Mouse (Mus musculus): ENCODE results near the gene Spock3.
"Not testable (repeated sequence)": the region's sequence is repeated elsewhere in the genome, so short reads cannot be mapped to it uniquely, and the experiment has no call there.

Gene Spock3

GRCm38 (mm10) chr8:62950709-62951108 is at the start of gene Spock3:
Gene Spock3 (plus strand): TSS chr8:62951009.
- DNase-seq (ENCODE audit: inconsistent age in 2 of 2, low spot score in 1 of 2), result no peak

- DNase-seq (ENCODE audit: inconsistent age in 2 of 2, low spot score in 1 of 2), result peak in 1 of 2 experiments; percentile 27
Observed at GRCm38 (mm10) chr8:62951173-62952134, 645 bp downstream of the Spock3 start.

- DNase-seq (ENCODE audit: inconsistent age in 2 of 2, low spot score in 1 of 2), result no peak
Observed at GRCm38 (mm10) chr8:62952481-62952880, 1.7 kb downstream of the Spock3 start.

- DNase-seq (ENCODE audit: inconsistent age in 2 of 2, low spot score in 1 of 2), result no peak
Observed at GRCm38 (mm10) chr8:62962608-62963007, 11.8 kb downstream of the Spock3 start.

GRCm38 (mm10) chr8:62969802-62970372 is 19.1 kb downstream of the Spock3 start:
- no peak for DNase-seq (ENCODE audit: inconsistent age in 2 of 2, low spot score in 1 of 2)

- DNase-seq (ENCODE audit: inconsistent age in 2 of 2, low spot score in 1 of 2), result no peak
Observed at GRCm38 (mm10) chr8:63088984-63089383, 138.2 kb downstream of the Spock3 start.

GRCm38 (mm10) chr8:63098200-63098599 is 147.4 kb downstream of the Spock3 start:
- DNase-seq (ENCODE audit: inconsistent age in 2 of 2, low spot score in 1 of 2), result no peak

GRCm38 (mm10) chr8:63109761-63110160 is 159.0 kb downstream of the Spock3 start:
- DNase-seq (ENCODE audit: inconsistent age in 2 of 2, low spot score in 1 of 2), result no peak

GRCm38 (mm10) chr8:63112919-63113318 is 162.1 kb downstream of the Spock3 start:
- no peak for DNase-seq (ENCODE audit: inconsistent age in 2 of 2, low spot score in 1 of 2)

- DNase-seq (ENCODE audit: inconsistent age in 2 of 2, low spot score in 1 of 2), result no peak
Observed at GRCm38 (mm10) chr8:63120508-63120907, 169.7 kb downstream of the Spock3 start.

- no peak for DNase-seq (ENCODE audit: inconsistent age in 2 of 2, low spot score in 1 of 2)
Observed at GRCm38 (mm10) chr8:63135406-63135805, 184.6 kb downstream of the Spock3 start.

- DNase-seq (ENCODE audit: inconsistent age in 2 of 2, low spot score in 1 of 2), result not testable (repeated sequence)
Observed at GRCm38 (mm10) chr8:63163861-63164260, 213.1 kb downstream of the Spock3 start.

GRCm38 (mm10) chr8:63165326-63165725 is 214.5 kb downstream of the Spock3 start:
- no peak for DNase-seq (ENCODE audit: inconsistent age in 2 of 2, low spot score in 1 of 2)

GRCm38 (mm10) chr8:63169956-63170355 is 219.1 kb downstream of the Spock3 start:
- no peak for DNase-seq (ENCODE audit: inconsistent age in 2 of 2, low spot score in 1 of 2)

GRCm38 (mm10) chr8:63181272-63181671 is 230.5 kb downstream of the Spock3 start:
- DNase-seq (ENCODE audit: inconsistent age in 2 of 2, low spot score in 1 of 2), result no peak

- peak in 1 of 2 experiments; percentile 49 for DNase-seq (ENCODE audit: inconsistent age in 2 of 2, low spot score in 1 of 2)
Observed at GRCm38 (mm10) chr8:63258812-63259385, 308.1 kb downstream of the Spock3 start.

GRCm38 (mm10) chr8:63262516-63262915 is 311.7 kb downstream of the Spock3 start:
- no peak for DNase-seq (ENCODE audit: inconsistent age in 2 of 2, low spot score in 1 of 2)

- DNase-seq (ENCODE audit: inconsistent age in 2 of 2, low spot score in 1 of 2), result peak in 1 of 2 experiments; percentile 29
Observed at GRCm38 (mm10) chr8:63335366-63335765, 384.6 kb downstream of the Spock3 start.

- DNase-seq (ENCODE audit: inconsistent age in 2 of 2, low spot score in 1 of 2), result no peak
Observed at GRCm38 (mm10) chr8:63368580-63368979, 417.8 kb downstream of the Spock3 start.

- no peak for DNase-seq (ENCODE audit: inconsistent age in 2 of 2, low spot score in 1 of 2)
Observed at GRCm38 (mm10) chr8:63397659-63398058, 446.9 kb downstream of the Spock3 start.

Data from adrenal gland, adult (tissue).